Mouse (Mus musculus): ENCODE results near the gene Mpp4.

Mpp4 gene

DNA sequence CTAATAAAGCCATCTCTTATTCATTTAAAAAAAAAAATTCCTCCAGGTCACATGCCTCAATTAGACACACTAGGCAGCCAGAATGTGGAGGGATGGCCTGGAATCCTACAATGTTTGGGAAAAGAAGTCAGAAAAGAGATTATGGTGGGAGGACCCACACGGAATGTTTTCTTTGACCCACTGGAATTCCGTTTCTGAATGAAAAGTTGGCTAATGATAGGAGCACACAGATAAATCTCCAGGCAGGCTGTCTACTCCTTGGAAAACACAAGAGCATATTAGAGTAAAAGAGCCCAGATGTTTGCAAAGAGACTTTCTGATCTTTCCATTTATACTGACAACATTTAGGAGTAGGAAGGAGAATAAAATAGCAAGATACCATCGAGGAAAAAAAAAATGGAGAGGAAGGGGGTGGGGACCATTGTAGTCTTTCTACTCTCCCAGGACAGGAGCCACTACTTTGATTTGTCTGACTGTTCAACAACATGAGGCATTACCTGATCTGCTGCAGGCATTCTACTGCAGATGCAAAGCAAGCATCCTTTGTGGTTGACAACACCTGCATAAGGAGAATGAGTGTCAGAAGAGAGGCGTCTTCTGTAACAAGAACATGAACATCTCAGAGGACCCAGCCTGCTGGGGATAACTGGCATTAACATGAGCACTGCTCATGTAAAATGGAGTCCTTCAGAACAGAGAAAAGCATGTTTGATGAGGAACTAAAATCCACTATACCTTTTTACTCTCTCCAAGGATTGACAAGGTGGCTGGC, 4.7 kb upstream of the Mpp4 start:
- DNase-seq (ENCODE audit: low spot score in 2 of 2): no peak

DNA sequence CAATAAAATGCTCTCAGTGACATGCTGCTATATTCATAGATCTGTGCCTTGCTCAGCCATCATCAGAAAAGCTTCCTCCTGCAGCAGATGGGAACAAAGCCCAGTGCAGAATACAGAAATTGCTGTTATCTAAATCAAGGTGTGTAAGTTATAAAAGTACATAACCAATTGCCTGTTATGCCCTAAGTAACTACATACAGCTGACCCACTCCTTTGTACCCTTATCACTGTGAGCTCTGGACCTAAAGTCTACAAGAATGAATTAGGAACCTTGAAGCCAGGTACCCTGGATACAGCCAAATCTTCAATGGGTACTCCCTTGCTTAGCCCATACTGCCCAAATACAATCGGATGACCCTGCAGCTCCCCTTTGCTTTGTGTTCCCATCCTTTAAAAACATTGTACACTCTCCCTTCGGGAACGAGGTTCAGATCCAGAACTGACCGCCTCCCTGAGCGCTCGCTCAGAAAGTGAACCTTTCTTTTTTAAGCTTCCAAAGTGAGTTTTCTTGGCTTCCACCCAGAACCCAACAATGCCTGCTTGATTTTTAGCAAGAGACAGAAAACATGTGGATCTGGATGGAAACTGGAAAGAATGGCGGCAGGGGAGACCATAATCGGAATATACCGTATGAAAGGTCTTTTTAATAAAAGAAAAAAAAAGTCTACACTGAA, 3.2 kb upstream of the Mpp4 start:
- no peak for DNase-seq (ENCODE audit: low spot score in 2 of 2)

- no peak for DNase-seq (ENCODE audit: low spot score in 2 of 2)
Measured at GRCm38 (mm10) chr1:59163918-59164317, 729 bp upstream of the Mpp4 start.

DNA sequence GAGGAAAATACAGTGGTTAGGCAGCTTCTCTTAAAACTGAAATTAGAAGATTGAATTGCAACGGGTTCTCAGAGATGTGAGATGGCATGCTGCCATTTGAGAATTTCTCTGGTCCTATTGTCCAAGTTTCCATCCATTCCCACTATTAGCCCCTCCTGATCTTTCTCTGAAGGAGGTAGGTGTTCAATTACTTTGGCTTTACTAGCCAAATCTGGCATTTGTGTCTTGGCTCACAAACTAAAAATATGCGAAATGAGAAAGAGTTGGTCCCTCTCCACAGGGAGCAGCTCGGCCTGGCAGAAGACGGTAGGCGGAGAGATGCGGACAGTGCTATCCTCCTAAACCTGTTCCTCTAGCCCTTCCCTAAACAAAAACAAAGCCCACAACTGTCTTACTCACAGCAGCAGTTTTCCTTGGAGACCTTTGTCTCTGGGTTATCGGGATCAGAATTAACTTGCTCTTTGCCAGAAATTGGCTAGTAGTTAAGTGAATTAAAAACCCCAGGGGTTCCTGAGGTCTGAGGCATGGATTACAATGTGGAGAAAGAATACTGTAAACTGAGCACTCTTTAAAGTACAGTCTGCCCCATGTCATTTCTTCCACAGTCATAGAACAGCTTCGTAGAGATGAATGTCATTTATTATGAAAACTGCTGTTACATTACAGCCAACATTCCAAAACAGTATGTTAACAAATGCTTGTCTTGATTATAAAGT, 722 bp downstream of the Mpp4 start:
- no peak for DNase-seq (ENCODE audit: low spot score in 2 of 2)

GRCm38 (mm10) chr1:59161396-59161795, 1.8 kb downstream of the Mpp4 start:
- no peak for DNase-seq (ENCODE audit: low spot score in 2 of 2)

- no peak for DNase-seq (ENCODE audit: low spot score in 2 of 2)
Measured at GRCm38 (mm10) chr1:59160871-59161270, 2.3 kb downstream of the Mpp4 start.

GRCm38 (mm10) chr1:59159136-59159535, 4.1 kb downstream of the Mpp4 start:
- DNase-seq (ENCODE audit: low spot score in 2 of 2): no peak

GRCm38 (mm10) chr1:59158498-59158897, 4.7 kb downstream of the Mpp4 start:
- no peak for DNase-seq (ENCODE audit: low spot score in 2 of 2)

DNA sequence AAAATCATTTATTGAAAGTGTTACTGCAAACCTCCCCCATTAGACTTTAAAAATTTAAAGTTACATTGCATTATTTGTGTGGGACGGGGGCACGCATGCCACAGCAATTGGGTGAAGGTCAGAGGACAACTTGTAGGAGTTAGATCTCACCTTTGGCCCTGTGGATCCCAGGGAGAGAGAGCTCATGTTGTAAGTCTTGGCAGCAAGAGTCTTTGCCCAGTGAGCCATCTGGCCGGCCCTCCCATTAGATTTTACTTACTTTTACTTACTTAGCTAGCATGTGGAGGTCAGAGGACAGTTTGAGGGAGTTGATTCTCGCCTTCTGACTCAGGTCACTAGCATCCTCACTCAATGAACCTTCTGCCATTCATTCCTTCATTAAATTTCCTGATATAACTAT, 5.3 kb downstream of the Mpp4 start:
- DNase-seq (ENCODE audit: low spot score in 2 of 2): no peak

- no peak for DNase-seq (ENCODE audit: low spot score in 2 of 2)
Measured at GRCm38 (mm10) chr1:59152346-59152745, 10.8 kb downstream of the Mpp4 start.

DNA sequence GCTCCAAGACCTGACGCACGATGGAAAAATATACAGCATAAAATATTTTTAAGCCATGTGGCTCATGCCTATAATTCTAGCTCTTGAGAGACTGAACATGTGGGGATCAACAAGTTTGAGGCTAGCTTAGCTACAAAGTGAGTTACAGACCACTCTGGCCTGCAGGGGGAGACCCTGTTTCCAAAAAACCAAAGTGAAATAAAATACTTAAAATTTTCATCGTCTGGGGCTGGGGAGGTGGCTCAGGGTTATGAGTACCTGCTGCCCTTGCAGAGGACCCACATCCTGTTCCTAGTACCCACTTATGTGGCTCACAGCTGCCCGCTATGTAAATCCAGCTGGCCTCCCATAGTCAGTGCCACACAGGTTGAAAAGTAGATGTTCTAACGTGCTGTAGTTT, 12.6 kb downstream of the Mpp4 start:
- DNase-seq (ENCODE audit: low spot score in 2 of 2): no peak

GRCm38 (mm10) chr1:59144543-59144942, 18.6 kb downstream of the Mpp4 start:
- DNase-seq (ENCODE audit: low spot score in 2 of 2): peak in 1 of 2 experiments; percentile 27

DNA sequence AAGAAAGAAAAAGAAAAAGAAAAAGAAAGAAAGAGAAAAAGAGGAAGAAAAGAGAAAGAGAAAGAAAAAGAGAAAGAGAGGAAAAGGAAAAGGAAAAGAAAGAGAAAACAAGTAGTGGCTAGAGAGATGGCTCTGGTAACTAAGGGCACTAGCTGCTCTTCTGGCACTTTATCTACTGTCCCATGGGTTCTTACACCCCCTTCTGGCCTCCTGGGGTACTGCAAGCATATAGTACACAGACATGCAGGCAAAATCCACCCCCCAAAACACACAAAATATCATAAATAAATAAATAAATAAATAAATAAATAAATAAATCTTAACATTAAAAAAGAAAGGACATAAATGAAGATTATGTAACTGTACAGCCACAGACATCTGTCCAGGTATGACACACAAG, 20.4 kb downstream of the Mpp4 start:
- peak; percentile 61 to 68 for DNase-seq (ENCODE audit: low spot score in 2 of 2)

- DNase-seq (ENCODE audit: low spot score in 2 of 2): no peak
Measured at GRCm38 (mm10) chr1:59134419-59134818, 28.8 kb downstream of the Mpp4 start.

DNA sequence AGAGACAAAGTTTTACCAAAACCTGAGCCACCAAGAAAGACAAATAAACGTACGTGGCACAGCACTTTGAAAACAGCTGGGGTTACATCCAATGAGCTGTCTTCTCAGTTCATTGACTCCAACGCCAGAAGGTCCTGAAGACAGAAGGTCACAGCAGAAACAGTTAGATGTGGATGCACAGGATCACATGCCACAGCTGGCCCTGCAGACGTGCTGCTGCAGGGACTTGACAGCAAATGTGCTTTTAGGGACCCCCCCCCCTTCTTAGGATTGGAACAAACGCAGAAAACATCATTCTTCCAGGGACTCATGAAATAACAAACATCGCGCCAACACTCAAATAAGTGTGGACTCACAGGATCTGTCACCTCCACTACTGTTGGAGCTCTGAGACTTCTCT, 34.3 kb downstream of the Mpp4 start:
- DNase-seq (ENCODE audit: low spot score in 2 of 2): no peak

- no peak for DNase-seq (ENCODE audit: low spot score in 2 of 2)
Measured at GRCm38 (mm10) chr1:59125558-59125957, 37.6 kb downstream of the Mpp4 start.

- DNase-seq (ENCODE audit: low spot score in 2 of 2): peak; percentile 87 to 89
Measured at GRCm38 (mm10) chr1:59119720-59120457, 43.3 kb downstream of the Mpp4 start, which contains the start of gene Tmem237. TSS of gene Tmem237 (minus strand) at chr1:59120408.

DNA sequence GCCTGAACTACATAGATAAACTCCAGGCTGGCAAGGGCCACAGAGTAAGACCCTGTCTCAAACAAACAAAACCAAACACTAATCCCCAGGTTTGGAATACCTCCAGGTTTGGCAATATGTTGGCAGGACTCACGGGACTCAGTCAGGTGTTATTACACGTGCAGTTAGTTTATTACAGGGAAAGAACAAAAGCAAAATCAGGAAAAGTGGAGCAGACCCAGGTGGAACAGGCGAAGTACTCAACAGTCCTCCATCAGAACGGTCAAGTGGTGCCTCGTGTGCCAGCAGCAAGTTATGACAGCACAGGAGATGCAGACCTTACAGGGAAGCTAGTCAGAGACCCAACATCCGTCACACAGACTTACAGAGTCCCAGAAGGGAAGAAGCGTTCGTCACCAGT, 52.7 kb downstream of the Mpp4 start:
- no peak for DNase-seq (ENCODE audit: low spot score in 2 of 2)

DNA sequence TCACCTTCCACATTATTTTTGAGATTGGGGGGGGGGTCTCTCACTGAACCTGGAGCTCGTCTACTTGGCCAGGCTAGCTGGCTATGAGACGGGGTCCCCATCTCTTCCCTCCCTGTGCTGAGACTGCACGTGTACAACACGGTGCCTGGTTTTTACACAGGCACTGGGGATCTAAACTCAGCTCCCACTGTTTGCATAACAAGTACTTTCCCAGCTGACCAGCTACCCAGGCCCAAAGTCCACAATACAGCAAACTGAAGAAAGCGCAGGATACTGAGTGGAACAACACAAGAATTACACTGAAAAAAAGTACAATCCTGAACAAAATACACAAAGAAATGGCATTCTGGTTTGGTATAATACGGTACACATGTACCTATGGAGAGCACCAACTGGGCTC, 61.1 kb downstream of the Mpp4 start:
- no peak for DNase-seq (ENCODE audit: low spot score in 2 of 2)

DNA sequence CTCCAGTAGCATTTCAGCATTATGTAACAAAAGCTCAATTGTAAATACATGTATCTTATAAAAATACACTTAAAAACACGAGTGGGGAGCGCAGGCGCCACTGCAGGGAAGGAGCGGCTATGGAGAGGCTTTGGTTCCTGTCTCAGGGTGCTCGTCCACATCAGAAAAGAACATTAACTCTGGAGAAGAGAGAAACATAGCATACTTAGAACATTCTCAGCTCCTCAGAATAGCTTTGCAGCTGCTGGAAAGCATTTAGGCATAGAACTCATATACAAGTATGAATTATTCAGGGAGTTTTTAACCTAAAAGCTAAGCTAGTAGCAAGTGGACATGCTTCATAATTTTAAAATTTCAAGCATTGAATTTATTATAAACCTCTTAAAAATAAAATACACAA, 62.2 kb downstream of the Mpp4 start:
- no peak for DNase-seq (ENCODE audit: low spot score in 2 of 2)

- no peak for DNase-seq (ENCODE audit: low spot score in 2 of 2)
Measured at GRCm38 (mm10) chr1:59094705-59095104, 68.5 kb downstream of the Mpp4 start, which contains the start of gene C2cd6. TSS of gene C2cd6 (minus strand) at chr1:59094900.

Data from natural killer cell, adult 2 months (primary cell).